Mouse (Mus musculus): Measurements from ENCODE around the gene Dpysl5. TPM values are rescaled to one million over a fixed set of nuclear protein-coding genes. Genes with fewer than 3 reads are reported as not detected.

Dpysl5 gene
- polyA plus RNA-seq (2017; shearing (Covaris generic)) = 0.27 TPM

GRCm38 (mm10) chr5:30711147-30712001, at the start of gene Dpysl5:
Gene Dpysl5, plus strand, starts transcription at chr5:30711564.

GRCm38 (mm10) chr5:30666391-30667195, 44.8 kb upstream of the Dpysl5 start, which contains the start of gene Cenpa:
Gene Cenpa, plus strand, starts transcription at chr5:30666777.

GRCm38 (mm10) chr5:30814424-30815119, 103.2 kb downstream of the Dpysl5 start, which contains the start of gene Mapre3:
Gene Mapre3, plus strand, starts transcription at chr5:30814641.

Other genes with a start within 250 kb of the Dpysl5 start
- gene Otof, start 249.6 kb upstream of the Dpysl5 start, polyA plus RNA-seq (2017; shearing (Covaris generic)) = not detected
- not detected for gene 1700001C02Rik, start 245.5 kb upstream of the Dpysl5 start, polyA plus RNA-seq (2017; shearing (Covaris generic))
- not detected for gene Cib4, start 165.7 kb upstream of the Dpysl5 start, polyA plus RNA-seq (2017; shearing (Covaris generic))
- not detected for gene Kcnk3, start 123.4 kb upstream of the Dpysl5 start, polyA plus RNA-seq (2017; shearing (Covaris generic))
- gene Slc35f6, start 63.6 kb upstream of the Dpysl5 start, polyA plus RNA-seq (2017; shearing (Covaris generic)) = 33.3 TPM
- gene Cenpa, start 44.8 kb upstream of the Dpysl5 start, polyA plus RNA-seq (2017; shearing (Covaris generic)) = 234 TPM
- gene Mapre3, start 103.1 kb downstream of the Dpysl5 start, polyA plus RNA-seq (2017; shearing (Covaris generic)) = 15.2 TPM
- gene Tmem214, start 156.4 kb downstream of the Dpysl5 start, polyA plus RNA-seq (2017; shearing (Covaris generic)) = 41.2 TPM
- 9.7 TPM for gene Agbl5, start 177.1 kb downstream of the Dpysl5 start, polyA plus RNA-seq (2017; shearing (Covaris generic))
- gene Ost4, start 196.2 kb downstream of the Dpysl5 start, polyA plus RNA-seq (2017; shearing (Covaris generic)) = 261 TPM
- gene Emilin1, start 201.8 kb downstream of the Dpysl5 start, polyA plus RNA-seq (2017; shearing (Covaris generic)) = 0.12 TPM
- gene Khk, start 209.9 kb downstream of the Dpysl5 start, polyA plus RNA-seq (2017; shearing (Covaris generic)) = 12.1 TPM
- 0.26 TPM for gene Cgref1, start 234.0 kb downstream of the Dpysl5 start, polyA plus RNA-seq (2017; shearing (Covaris generic))
- 215 TPM for gene Preb, start 248.8 kb downstream of the Dpysl5 start, polyA plus RNA-seq (2017; shearing (Covaris generic))